Mouse (Mus musculus): Measurements from ENCODE around the gene Atp8b5.

Atp8b5 gene

GRCm38 (mm10) chr4:43384083-43384460 is 117.1 kb downstream of the Atp8b5 start:
- no peak for DNase-seq

DNA sequence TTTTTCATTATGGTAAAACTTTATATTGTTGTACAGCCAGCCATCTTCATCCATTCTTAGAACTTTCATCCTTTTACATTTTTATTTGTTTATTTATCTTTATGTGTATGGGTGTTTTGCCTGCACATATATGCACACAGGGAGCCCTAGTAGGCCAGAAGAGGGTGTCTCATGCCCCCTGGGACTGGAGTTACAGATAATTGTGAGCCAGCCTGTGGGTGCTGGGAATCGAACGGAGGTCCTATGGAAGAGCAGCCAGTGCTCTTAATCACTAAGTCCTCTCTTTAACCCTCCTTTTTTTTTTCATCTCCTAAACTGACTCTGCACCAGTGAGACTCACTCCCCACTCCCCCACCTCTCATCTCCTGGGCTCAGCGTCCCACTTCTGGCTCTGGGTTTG is 117.6 kb downstream of the Atp8b5 start:
- no peak for DNase-seq

DNA sequence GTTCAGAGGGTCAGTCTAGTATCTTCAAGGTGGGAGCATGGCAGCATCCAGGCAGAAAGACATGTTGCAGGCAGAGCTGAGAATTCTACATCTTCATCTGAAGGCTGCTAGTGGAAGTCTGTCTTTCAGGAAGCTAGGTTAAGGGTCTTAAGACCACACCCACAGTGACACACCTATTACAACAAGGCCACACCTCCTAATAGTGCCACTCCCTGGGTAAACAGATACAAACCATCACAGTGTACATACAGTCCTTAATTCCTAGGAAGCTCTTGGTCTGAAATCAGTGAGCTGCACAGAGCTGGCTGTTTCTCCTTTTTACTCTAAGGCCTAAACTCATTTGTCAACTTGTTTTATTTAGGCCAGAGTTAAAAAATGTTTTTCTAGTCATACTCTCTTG is 120.0 kb downstream of the Atp8b5 start:
- DNase-seq, result no peak

- DNase-seq, result no peak
Measured at GRCm38 (mm10) chr4:43389390-43389789, 122.4 kb downstream of the Atp8b5 start.

- DNase-seq, result no peak
Measured at GRCm38 (mm10) chr4:43389845-43390440, 123.0 kb downstream of the Atp8b5 start.

DNA sequence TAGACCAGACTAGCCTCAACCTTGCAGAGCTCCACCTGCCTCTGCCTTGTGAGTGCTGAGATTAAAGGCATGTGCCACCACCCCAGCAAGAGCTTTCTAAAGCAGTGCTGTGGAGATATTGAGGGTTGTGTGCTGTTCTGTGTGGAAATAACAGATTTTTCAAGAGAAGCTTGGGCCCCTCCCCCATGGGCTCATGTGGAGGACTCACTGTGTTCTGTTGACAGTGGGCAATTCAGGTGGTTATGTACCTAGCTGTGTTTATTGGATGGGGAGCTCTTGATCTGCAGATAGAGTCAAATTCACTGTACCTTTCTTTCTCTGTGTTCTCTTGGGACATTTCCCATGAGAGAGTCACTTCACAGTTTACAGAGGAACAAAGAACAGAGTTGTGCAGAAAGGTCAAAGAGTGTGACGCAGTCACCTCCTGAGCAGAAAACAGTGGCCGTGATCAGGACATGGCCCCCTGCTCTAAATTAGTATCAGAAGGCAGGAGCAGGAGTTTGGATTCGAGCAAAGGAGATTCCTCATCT is 124.6 kb downstream of the Atp8b5 start:
- DNase-seq, result no peak

DNA sequence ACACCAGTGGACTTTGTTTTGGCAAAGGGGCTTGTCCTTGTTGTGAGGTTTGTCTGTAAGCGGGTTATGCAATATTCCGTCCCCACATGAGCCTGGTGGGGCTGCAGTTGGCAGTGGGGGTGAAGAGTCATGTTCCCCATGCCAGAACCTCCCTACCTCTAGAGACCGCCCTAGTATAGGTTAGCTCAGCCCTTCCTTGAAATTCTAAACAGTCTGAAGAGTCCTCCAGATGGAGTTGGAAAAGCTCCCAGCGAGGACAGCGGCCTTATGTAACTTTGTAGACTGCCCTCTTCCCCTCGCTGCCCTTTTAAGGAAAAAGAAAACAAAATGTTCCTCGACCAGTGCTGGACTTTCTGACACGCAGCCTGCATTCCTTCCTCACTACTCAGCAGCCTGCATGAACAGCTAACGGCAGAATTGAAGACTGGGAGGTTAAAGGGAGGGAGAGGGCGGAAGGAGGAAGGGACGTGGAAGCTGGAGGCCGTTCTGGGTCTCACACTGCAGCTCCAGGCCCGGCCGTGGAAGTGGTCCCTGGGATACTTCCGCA is 127.5 kb downstream of the Atp8b5 start:
- no peak for DNase-seq

DNA sequence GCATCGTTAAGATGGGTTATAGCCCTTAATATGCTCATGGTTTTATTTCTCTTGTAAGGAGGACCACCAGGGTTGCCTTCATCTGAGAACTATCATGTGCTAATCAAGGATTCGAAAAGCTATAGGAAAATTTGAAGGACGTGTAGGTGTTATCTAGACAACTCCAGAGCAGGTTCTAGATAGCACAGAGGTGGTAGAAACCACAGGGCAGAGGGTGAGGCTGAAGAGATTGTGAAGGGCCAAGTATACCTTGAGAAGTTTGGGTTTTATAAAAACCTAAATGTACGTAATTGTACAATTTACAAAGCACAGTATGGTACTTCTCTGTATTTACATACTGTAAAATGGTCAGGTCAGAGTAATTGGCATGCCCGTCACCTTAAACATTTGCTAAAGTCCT is 128.2 kb downstream of the Atp8b5 start:
- DNase-seq, result no peak

DNA sequence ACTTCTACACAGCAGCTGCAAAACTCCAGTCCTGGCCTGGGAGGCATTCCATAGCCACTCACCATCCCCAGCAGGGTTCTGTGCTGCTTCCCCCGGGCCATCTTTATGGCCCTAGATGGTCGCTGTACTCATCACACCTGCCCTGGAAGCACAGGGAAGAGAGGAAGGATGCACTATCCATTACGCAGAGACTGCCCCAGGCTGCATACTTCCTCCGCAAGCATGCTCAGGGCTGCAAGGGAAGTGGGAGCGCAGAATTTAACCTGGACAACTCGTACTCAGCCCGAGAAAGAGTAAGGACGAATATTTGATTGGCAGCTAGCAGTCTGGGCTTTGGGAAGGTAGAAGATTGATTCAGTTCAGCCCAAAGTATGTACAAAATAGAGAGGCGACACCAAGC is 128.9 kb downstream of the Atp8b5 start:
- no peak for DNase-seq

DNA sequence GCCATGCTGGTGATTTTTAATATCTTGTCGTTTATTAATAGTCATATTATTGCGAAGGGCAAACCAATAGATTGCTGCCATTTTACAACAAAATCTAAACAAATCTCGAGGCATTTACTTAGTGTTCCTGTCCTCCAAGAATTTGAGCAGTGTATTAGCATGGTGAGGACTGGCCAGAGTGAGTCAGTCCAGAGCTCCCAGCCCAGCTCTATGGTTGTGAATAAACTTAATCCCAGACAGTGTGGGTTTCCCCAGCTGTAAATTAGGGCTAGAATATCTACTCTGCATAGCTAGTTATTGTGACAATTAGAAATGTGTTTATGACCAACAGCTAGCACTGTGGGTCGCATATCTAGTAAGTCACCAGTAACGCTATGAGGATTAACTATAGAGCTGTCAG is 129.4 kb downstream of the Atp8b5 start:
- DNase-seq, result no peak

DNA sequence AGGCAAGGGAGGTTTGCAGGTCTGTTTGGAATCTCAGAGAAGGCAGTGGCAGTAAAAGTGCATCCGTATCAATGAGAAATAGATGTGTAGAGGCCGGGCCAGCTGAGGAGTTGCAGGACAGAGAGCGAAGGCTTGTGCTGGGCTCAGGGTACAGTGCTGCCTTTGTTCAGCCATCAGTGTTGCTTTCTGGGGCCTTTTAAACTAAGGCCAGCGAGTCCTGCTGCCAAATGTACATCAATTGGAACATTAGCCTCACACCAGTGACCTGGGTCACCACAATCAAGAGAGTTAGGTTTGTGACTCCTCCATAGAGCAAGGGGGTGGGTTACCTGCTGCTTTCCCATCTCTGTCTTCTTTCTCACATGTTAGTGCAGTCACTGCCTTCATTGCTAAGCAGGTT is 131.1 kb downstream of the Atp8b5 start:
- DNase-seq, result no peak

DNA sequence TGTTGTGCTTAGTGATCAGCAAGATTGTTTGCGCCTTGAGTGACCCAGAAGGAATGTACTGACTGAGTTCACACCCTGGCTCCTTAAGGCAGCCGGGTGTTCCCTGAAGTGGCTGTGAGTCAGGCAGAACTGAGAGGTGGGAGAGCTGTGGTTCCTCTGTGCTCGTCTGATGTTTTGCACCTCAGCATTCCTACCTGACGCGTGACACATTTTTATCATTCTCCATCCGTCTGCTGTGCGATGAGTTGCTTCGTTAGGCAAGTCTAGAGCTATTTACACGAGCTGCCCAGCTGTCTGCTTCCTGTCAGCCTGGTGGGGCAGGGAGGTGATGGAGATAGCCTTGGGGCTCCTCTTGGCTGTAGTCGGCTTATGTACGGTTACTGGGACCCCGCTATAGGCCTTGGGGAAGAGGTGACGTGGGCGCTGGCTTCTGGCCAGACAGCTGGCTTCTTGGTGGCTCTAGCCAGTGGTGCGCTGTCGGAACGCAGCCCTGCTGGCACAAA is 131.9 kb downstream of the Atp8b5 start:
- no peak for DNase-seq

- DNase-seq, result no peak
Measured at GRCm38 (mm10) chr4:43399391-43400131, 132.6 kb downstream of the Atp8b5 start.

- DNase-seq, result no peak
Measured at GRCm38 (mm10) chr4:43400976-43401375, 134.0 kb downstream of the Atp8b5 start.

- DNase-seq, result no peak
Measured at GRCm38 (mm10) chr4:43401486-43401885, 134.5 kb downstream of the Atp8b5 start.

GRCm38 (mm10) chr4:43402212-43402611 is 135.3 kb downstream of the Atp8b5 start:
- DNase-seq, result no peak

- DNase-seq, result no peak
Measured at GRCm38 (mm10) chr4:43404697-43405096, 137.7 kb downstream of the Atp8b5 start.

DNA sequence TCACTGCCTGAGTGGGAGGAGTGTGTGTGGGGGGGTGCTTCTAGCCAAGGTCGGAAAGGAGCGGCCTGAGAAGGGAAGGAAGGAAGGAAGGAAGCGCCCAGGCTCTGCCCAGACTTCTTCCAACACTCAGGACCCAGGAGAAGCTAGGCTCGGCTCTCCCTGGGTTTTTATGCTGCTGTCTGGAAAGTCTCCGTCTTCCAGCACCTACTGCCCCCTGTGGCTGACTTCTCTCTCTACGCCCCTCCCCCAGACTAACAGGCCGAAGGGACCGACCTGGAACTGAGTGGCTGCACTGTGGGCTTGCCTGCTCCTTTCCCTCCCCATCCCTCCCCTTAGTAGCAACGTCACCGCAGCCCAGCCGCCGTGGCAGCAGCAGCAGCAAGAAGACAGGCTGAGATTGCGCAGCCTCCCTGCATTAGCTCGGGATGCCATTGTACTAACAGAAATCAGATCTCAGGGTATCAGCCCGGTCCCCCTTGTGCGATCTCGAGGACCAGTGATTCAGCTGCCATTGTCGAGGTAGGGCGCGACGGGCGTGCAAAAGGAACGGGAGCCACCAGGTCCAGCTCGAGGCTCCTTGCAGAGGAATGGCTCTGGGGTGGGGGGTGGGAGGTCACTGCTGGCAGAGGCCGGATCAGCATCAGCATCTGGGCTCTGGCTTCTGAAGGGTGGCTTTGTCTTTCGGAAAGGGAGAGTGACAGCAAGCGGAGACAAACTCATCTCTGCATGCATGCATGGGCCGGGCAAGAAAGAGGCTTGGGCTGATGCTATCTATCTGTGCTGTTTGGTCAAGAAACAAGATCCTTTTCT is 139.4 kb downstream of the Atp8b5 start:
- DNase-seq, result peak; percentile 65

DNA sequence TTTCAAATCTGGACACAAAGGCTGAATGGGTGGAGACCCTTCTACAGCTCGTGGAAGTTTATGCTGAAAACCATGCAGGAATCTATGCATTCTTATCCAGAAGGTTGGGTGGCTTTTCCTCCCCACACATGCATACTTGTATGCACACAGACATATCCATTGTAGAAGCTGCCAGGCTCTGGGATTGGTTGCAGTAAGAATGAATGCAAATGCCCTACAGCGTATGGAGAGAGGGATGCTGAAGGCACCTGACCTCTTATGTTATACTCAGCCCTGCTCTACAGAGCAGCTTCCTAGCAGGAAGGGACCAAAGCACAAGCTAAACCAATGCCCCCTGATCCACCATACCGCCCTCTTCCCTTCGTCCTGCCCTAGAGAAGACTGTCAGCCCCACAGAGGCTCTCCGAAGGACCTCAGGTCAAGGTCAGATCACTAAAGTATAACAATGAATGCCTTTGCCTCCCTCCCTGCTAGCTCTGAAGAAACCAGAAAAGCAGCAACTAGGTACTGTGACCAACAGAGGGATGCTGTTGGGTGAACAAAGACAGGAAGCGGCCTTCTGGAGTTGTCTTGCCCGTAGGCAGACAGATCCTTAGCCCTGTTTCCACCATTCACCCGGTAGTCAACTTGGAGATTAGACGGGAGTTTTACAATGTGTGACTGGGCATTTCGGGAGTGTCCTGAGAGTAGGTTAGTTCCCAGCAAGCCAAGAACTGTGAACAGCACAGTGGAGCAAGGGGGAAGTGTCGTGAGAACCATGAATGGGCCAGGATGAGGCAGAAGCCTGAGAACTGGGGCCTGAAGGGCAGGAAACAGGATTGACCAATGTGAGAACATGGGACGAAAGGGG is 140.3 kb downstream of the Atp8b5 start:
- DNase-seq, result no peak

GRCm38 (mm10) chr4:43414761-43415160 is 147.8 kb downstream of the Atp8b5 start:
- no peak for DNase-seq

- no peak for DNase-seq
Measured at GRCm38 (mm10) chr4:43415221-43416070, 148.5 kb downstream of the Atp8b5 start.
